Mouse (Mus musculus) hindbrain, embryonic 11.5 days (tissue): ENCODE results near the gene Gm1043. TPM values are rescaled to one million over a fixed set of nuclear protein-coding genes. Genes with fewer than 3 reads are reported as not detected.

ENCODE experiments used
- ATAC-seq: fragments of 200-750 bp; cut with Nextera tagmentation; 2 replicates; pipeline ENCODE4 v1.8.0; 2017; ENCODE audit warnings: mild to moderate bottlenecking, moderate TSS enrichment, moderate library complexity; ENCODE audit not compliant: low FRiP score
- DNase-seq: peaks from one replicate; pipeline ENCODE4 v3.0.0-alpha.2; 2015; ENCODE audit warnings: low spot score
- H3K27ac ChIP-seq: fragments of 300-500 bp; sonication (generic); 2 replicates; pipeline ENCODE4 v1.5.1; 2014; ENCODE audit warnings: mild to moderate bottlenecking, low read depth, low read length
- H3K27me3 ChIP-seq: fragments of 300-500 bp; sonication (generic); 2 replicates; pipeline ENCODE4 v1.6.1; 2014; ENCODE audit warnings: mild to moderate bottlenecking, low read length, moderate library complexity, mixed read lengths; ENCODE audit not compliant: control insufficient read depth, insufficient read depth
- H3K36me3 ChIP-seq: fragments of 300-500 bp; sonication (generic); 2 replicates; pipeline ENCODE4 v1.6.1; 2014; ENCODE audit warnings: mild to moderate bottlenecking, low read length, moderate library complexity, mixed read lengths; ENCODE audit not compliant: control insufficient read depth, insufficient read depth
- H3K4me1 ChIP-seq: fragments of 300-500 bp; sonication (generic); replicated peaks from 2 replicates; pipeline ENCODE4 v1.6.1; 2014; ENCODE audit warnings: low read length, mixed read lengths; ENCODE audit not compliant: control insufficient read depth, insufficient read depth
- H3K4me2 ChIP-seq: fragments of 300-500 bp; sonication (generic); replicated peaks from 2 replicates; pipeline ENCODE4 v1.6.1; 2014; ENCODE audit warnings: mild to moderate bottlenecking, low read depth, low read length
- H3K4me3 ChIP-seq: fragments of 300-500 bp; sonication (generic); 2 replicates; pipeline ENCODE4 v1.5.1; 2014; ENCODE audit warnings: low read depth, low read length
- H3K9ac ChIP-seq: fragments of 300-500 bp; sonication (generic); 2 replicates; pipeline ENCODE4 v1.6.1; 2014; ENCODE audit warnings: low read depth, low read length
- H3K9me3 ChIP-seq: fragments of 300-500 bp; sonication (generic); 2 replicates; pipeline ENCODE4 v1.6.1; 2016; ENCODE audit warnings: low read length; ENCODE audit not compliant: control insufficient read depth
- WGBS: fragments of 180-500 bp; shearing (Covaris S2); extraction: QIAGEN DNeasy Blood & Tissue Kit; methylation state at CpG from one replicate; pipeline ENCODE4 v1.1.7; 2014; 5-methylcytosine and 5-hydroxymethylcytosine counted together
- polyA plus RNA-seq: library from polyadenylated mRNA; unstranded; fragments of >200 nt; fragmentation: Nextera tagmentation; extraction: Ambion mirVana; gene quantifications from 2 replicates; pipeline ENCODE4 v1.2.1, GENCODE M21; 2014

The Gm1043 gene
- 0.09 and 0.14 TPM in 2 replicates for polyA plus RNA-seq

DNA sequence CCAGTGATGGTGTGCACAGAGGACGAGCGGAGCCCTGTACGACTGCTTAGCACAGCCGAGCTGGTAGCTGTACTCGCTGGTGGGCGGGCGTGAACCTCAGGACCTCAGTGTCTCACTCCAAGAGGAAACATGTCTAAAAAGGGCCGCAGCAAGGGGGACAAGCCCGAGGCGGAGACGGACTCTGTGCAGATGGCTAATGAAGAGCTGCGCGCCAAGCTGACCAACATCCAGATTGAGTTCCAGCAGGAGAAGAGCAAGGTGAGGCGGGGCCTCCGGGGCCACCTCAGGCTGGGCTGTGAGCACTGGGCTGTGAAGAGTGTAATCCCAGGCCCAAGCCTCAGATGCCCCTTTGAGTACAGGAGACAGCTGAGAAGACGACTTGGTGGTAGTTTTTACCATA, at the start of gene Gm1043:
Gm1043 (plus strand) TSS at position 130 of the 400 bp plus-strand sequence.
- no peak within 1 kb of the TSS for H3K4me2 ChIP-seq
- 89% methylated on average over 16 of the region's 16 CpGs for WGBS
- H3K4me1 ChIP-seq = no peaks in the 10 kb centered on the region
- no peak for ATAC-seq
- no peak within 1 kb of the TSS for H3K27ac ChIP-seq
- no peaks in the 10 kb centered on the region for H3K36me3 ChIP-seq
- no peaks in the 10 kb centered on the region for H3K9me3 ChIP-seq
- peaks cover 8% of the 10 kb centered on the region for H3K27me3 ChIP-seq
- H3K4me3 ChIP-seq = no peak within 1 kb of the TSS
- no peak for DNase-seq
- H3K9ac ChIP-seq = no peak within 1 kb of the TSS

DNA sequence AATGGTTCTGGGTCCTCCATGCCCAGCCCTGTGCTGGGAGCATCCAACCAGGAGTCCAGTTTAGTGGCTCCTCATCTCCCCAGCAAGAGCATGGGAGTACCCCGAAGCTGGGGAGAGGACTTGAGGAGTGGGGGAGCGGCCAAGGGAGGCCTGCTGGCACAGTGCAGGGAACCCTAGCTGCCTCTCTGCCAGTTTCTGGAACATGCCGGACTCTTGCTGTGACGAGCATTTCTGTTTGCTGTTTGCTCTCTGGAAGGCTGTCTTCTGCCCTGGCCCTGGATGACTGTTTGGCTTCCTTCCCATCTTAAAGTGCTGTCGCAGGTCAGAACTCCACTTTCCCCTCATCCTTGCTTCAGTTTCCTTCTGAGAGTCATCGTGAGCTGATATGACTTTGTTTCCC, 49.3 kb upstream of the Gm1043 start:
- no peak overlapping the region for H3K9ac ChIP-seq
- H3K27ac ChIP-seq = no peak overlapping the region
- whole genome bisulfite sequencing = 87% methylated on average over 6 of the region's 6 CpGs
- H3K4me1 ChIP-seq = no peaks in the 10 kb centered on the region; the same call in 1 of the 2 replicates
- H3K9me3 ChIP-seq = no peaks in the 10 kb centered on the region
- no peak overlapping the region for H3K4me2 ChIP-seq
- no peak overlapping the region for H3K4me3 ChIP-seq
- no peak for DNase-seq
- no peak for ATAC-seq
- peaks cover 7% of the 10 kb centered on the region for H3K27me3 ChIP-seq
- no peaks in the 10 kb centered on the region for H3K36me3 ChIP-seq

DNA sequence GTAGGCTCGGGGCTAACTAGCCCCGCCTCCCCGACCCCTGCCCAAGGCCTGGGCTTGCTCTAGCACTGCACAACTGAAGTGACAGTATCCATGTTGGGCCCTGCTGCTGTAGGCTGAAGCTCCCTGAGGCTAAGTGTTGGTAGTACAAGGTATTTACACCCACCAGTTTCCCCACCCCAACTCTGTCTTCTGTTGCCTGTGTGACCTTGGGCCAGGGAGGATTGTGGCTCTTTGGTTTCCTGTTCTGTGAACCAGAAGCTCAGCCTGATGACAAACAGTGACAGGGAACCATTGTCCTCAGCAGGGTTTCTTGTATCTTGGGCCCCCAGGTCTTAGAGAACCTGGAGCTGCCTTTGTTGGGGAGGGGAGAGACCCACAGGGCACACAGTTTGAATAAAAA, 48.3 kb upstream of the Gm1043 start:
- H3K4me1 ChIP-seq = no peaks in the 10 kb centered on the region; the same call in 1 of the 2 replicates
- no peak overlapping the region for H3K4me3 ChIP-seq
- ATAC-seq (no peak), DNase-seq (no peak)
- H3K36me3 ChIP-seq = no peaks in the 10 kb centered on the region
- WGBS = 70% methylated on average over 3 of the region's 3 CpGs
- H3K9ac ChIP-seq = no peak overlapping the region
- H3K9me3 ChIP-seq = no peaks in the 10 kb centered on the region
- H3K27me3 ChIP-seq = peaks cover under 1% of the 10 kb centered on the region; the same call in 1 of the 2 replicates
- no peak overlapping the region for H3K27ac ChIP-seq
- no peak overlapping the region for H3K4me2 ChIP-seq

DNA sequence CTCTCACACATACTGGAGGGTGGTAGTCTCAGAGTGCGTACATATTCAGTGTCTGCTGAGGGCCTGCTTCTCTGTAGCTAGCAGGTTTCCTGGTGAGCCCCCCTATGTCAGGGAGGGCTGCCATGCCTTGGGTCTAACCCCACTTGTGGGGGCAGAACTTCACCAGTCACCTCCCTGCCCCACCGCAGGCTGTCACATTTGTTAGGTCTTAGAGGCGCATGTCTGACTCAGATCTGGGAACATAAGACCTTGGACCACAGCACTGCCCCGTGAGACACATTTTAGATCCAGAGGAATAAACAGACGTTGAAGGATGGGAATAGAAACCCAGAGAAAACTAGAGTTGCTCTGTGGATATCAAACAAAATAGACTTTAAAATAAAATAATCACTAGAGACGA, 45.3 kb upstream of the Gm1043 start:
- no peak overlapping the region for H3K4me3 ChIP-seq
- H3K36me3 ChIP-seq = no peaks in the 10 kb centered on the region
- no peaks in the 10 kb centered on the region; the same call in 1 of the 2 replicates for H3K4me1 ChIP-seq
- no peaks in the 10 kb centered on the region for H3K27me3 ChIP-seq
- H3K9me3 ChIP-seq = no peaks in the 10 kb centered on the region
- WGBS = 76% methylated on average over 6 of the region's 6 CpGs
- ATAC-seq = no peak
- H3K4me2 ChIP-seq = no peak overlapping the region
- no peak for DNase-seq
- H3K9ac ChIP-seq = no peak overlapping the region
- no peak overlapping the region for H3K27ac ChIP-seq

DNA sequence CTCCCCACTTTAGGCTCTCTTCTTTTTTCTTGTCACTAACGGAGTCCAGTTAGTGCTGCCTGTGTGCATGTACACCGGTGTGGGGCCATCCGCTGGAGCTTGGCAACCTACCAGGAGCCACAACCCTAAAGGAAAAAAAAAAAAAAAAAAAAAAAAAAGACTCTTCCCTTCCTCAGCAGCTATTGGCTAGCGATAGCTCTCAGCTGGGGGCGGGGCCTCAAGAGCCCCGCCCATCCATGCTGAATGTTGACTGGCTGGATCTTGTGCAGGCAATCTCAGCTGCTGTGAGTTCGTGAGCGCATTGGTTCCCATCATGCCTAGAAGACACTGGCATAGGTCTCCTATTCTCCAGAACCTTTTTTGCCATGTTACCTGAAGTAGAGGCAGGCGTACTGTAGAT, 44.5 kb upstream of the Gm1043 start:
- Histone ChIP-seq H3K27ac (no peak overlapping the region), H3K36me3 (no peaks in the 10 kb centered on the region), H3K4me2 (no peak overlapping the region), H3K9me3 (no peaks in the 10 kb centered on the region), H3K9ac (no peak overlapping the region), H3K27me3 (no peaks in the 10 kb centered on the region), H3K4me3 (no peak overlapping the region), H3K4me1 (no peaks in the 10 kb centered on the region; the same call in 1 of the 2 replicates)
- ATAC-seq (no peak), DNase-seq (peak; percentile 49)
- 19% methylated on average over 9 of the region's 9 CpGs for WGBS

DNA sequence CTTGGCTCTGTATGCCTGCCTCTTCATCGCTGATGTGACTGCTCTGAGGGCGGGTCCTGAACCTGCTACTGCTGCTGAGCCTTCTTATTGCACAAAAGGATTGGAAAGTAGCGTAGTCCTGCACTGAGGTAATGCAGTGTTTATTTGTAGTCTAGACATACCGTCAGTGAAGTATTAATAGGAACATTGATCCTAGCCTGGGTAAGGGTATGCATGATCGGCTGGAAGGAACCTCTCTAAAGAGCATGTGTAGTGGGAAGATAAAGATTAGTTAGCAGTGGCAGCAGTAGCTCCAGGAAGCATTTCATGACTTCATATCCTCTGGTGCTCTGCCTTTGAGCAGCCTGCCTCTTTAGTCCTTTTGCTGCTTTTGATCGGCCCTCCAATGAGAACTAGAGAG, 43.5 kb upstream of the Gm1043 start:
- H3K27ac ChIP-seq = no peak overlapping the region
- no peak overlapping the region for H3K9ac ChIP-seq
- ATAC-seq = no peak
- no peaks in the 10 kb centered on the region; the same call in 1 of the 2 replicates for H3K4me1 ChIP-seq
- H3K4me2 ChIP-seq = no peak overlapping the region
- no peaks in the 10 kb centered on the region for H3K36me3 ChIP-seq
- H3K27me3 ChIP-seq = no peaks in the 10 kb centered on the region
- no peak overlapping the region for H3K4me3 ChIP-seq
- no peaks in the 10 kb centered on the region for H3K9me3 ChIP-seq
- no peak for DNase-seq
- 64% methylated on average over 6 of the region's 6 CpGs for WGBS

DNA sequence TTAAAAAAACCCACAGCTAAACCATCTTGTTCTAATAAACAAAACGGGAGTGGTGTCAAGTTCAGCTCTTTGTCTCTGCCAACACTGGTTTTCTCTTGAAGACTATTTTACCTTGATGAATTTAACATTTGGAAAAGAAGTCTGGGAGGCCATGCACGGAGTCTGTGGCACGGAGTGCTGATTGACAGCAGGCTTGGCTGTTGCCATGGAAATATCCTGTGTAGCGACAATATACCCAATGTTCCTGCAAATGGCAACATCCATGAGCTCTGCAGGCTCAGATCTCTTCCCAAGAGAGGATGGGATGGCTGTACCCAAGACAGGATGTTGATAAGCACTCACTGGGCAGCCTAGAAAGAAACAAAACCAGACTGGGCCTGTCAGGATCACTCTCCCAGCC, 42.2 kb upstream of the Gm1043 start:
- DNase-seq = no peak
- ATAC-seq = no peak

DNA sequence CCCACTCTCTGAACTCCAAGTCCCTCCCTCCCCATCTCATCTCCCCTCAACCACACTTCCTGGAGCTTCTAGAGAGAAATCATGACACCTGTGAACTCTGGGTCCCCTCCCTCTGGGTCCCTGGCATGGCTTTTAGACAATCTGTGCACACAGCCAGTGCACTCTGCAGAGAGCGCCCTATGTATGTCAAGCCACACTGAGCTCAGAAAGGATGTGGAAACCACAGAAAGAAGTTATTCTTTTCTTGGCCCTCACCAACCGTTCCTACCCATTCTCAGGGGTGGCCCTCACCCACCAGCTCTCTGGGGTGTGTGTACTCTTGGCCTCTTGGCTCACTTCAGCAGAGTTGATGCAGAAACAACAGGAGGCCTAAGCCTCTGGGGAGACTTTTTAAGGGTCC, 40.4 kb upstream of the Gm1043 start:
- WGBS = 100% methylated on average over 2 of the region's 2 CpGs
- Histone ChIP-seq H3K4me2 (no peak overlapping the region), H3K27ac (no peak overlapping the region), H3K9ac (no peak overlapping the region), H3K4me3 (no peak overlapping the region), H3K9me3 (no peaks in the 10 kb centered on the region), H3K4me1 (no peaks in the 10 kb centered on the region; the same call in 1 of the 2 replicates), H3K27me3 (no peaks in the 10 kb centered on the region), H3K36me3 (no peaks in the 10 kb centered on the region)
- ATAC-seq = no peak
- no peak for DNase-seq

More for the DNA sequence above, 42.2 kb upstream of the Gm1043 start:
- H3K27ac ChIP-seq = no peak overlapping the region
- H3K27me3 ChIP-seq = no peaks in the 10 kb centered on the region
- H3K9me3 ChIP-seq = no peaks in the 10 kb centered on the region
- H3K4me2 ChIP-seq = no peak overlapping the region
- WGBS = 53% methylated on average over 4 of the region's 4 CpGs
- H3K9ac ChIP-seq = no peak overlapping the region
- no peaks in the 10 kb centered on the region; the same call in 1 of the 2 replicates for H3K4me1 ChIP-seq
- H3K4me3 ChIP-seq = no peak overlapping the region
- no peaks in the 10 kb centered on the region for H3K36me3 ChIP-seq

DNA sequence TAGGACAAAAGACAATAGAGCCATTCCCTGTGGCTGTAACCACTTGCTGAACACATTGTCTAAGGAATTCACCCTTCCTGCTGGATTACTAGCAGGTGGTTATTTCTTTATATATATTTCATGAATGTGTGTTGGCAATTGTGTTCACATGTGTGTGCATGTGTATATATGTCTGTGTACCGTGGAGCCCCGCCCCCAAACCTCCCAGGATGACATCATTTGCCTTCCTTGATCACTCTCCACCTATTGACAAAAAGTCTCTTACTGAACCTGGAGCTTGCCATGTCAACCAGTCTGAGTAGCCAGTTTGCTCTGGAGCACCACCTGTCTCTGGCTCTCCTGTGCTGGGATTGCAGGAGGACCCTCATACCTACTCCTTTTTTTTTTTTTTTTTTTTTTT, 39.6 kb upstream of the Gm1043 start:
- Histone ChIP-seq H3K9me3 (no peaks in the 10 kb centered on the region), H3K4me2 (no peak overlapping the region), H3K36me3 (no peaks in the 10 kb centered on the region), H3K9ac (no peak overlapping the region), H3K27ac (no peak overlapping the region), H3K27me3 (no peaks in the 10 kb centered on the region), H3K4me3 (no peak overlapping the region), H3K4me1 (no peaks in the 10 kb centered on the region; the same call in 1 of the 2 replicates)
- ATAC-seq (no peak), DNase-seq (no peak)
- WGBS = 81% methylated on average over 2 of the region's 2 CpGs
